Mouse (Mus musculus) macrophage (primary cell): ENCODE data around the gene Zcchc17. TPM values are rescaled to one million over a fixed set of nuclear protein-coding genes. Genes with fewer than 3 reads are reported as not detected.

Experiments used
- H3K27ac ChIP-seq: fragments of 350-480 bp; formaldehyde crosslinking; 2 replicates; pipeline ENCODE4 v1.9.0; 2021
- H3K36me3 ChIP-seq: fragments of 350-480 bp; formaldehyde crosslinking; 2 replicates; pipeline ENCODE4 v1.9.0; 2021; ENCODE audit errors: inconsistent target
- H3K4me3 ChIP-seq: fragments of 350-480 bp; formaldehyde crosslinking; 2 replicates; pipeline ENCODE4 v1.9.0; 2021; ENCODE audit errors: inconsistent target
- H3K79me2 ChIP-seq: fragments of 350-480 bp; formaldehyde crosslinking; 2 replicates; pipeline ENCODE4 v1.9.0; 2021; ENCODE audit errors: inconsistent target
- WGBS: methylation state at CpG from one replicate; pipeline ENCODE4 v1.1.7; 2026; ENCODE audit warnings: inconsistent platforms; ENCODE audit not compliant: missing documents; 5-methylcytosine and 5-hydroxymethylcytosine counted together
- polyA plus RNA-seq: library from polyadenylated mRNA; stranded (reverse); fragments of 250-400 nt; gene quantifications from 3 replicates; pipeline ENCODE4 v1.2.4, GENCODE M21; 2018; ENCODE audit warnings: inconsistent platforms

Gene Zcchc17
- polyA plus RNA-seq, 1 experiment from 2014 or later, result 32.0 TPM

GRCm38 (mm10) chr4:130335867-130336266, 23.9 kb downstream of the Zcchc17 start:
- Histone ChIP-seq H3K36me3 (peaks cover 24% of the 10 kb centered on the region), H3K27ac (no peak overlapping the region), H3K4me3 (no peak overlapping the region), H3K79me2 (no peaks in the 10 kb centered on the region)
- WGBS, result 94% methylated on average over 5 of the region's 5 CpGs

- H3K4me3 ChIP-seq, result no peak overlapping the region
- H3K79me2 ChIP-seq, result no peaks in the 10 kb centered on the region
- no peak overlapping the region for H3K27ac ChIP-seq
- WGBS, result 96% methylated on average over 9 of the region's 9 CpGs
- peaks cover 36% of the 10 kb centered on the region; the same call in 1 of the 2 replicates for H3K36me3 ChIP-seq
These were observed 32.4 kb downstream of the Zcchc17 start for GRCm38 (mm10) chr4:130327366-130327765.

GRCm38 (mm10) chr4:130325446-130325845, 34.3 kb downstream of the Zcchc17 start:
- Histone ChIP-seq H3K4me3 (no peak overlapping the region), H3K36me3 (peaks cover 39% of the 10 kb centered on the region; the same call in 1 of the 2 replicates), H3K79me2 (no peaks in the 10 kb centered on the region), H3K27ac (no peak overlapping the region)
- 100% methylated on average over 2 of the region's 2 CpGs for WGBS

GRCm38 (mm10) chr4:130323607-130324006, 36.1 kb downstream of the Zcchc17 start:
- WGBS, result 91% methylated on average over 5 of the region's 5 CpGs
- H3K36me3 ChIP-seq, result peaks cover 32% of the 10 kb centered on the region; the same call in 1 of the 2 replicates

GRCm38 (mm10) chr4:130323165-130323564, 36.6 kb downstream of the Zcchc17 start:
- H3K27ac ChIP-seq, result no peak overlapping the region
- WGBS, result 54% methylated on average over 1 of the region's 1 CpGs
- no peak overlapping the region for H3K4me3 ChIP-seq
- no peaks in the 10 kb centered on the region for H3K79me2 ChIP-seq
- peaks cover 27% of the 10 kb centered on the region; the same call in 1 of the 2 replicates for H3K36me3 ChIP-seq

More at GRCm38 (mm10) chr4:130323607-130324006, 36.1 kb downstream of the Zcchc17 start:
- Histone ChIP-seq H3K4me3 (no peak overlapping the region), H3K27ac (no peak overlapping the region), H3K79me2 (no peaks in the 10 kb centered on the region)

GRCm38 (mm10) chr4:130322567-130322966, 37.2 kb downstream of the Zcchc17 start:
- H3K79me2 ChIP-seq, result no peaks in the 10 kb centered on the region
- WGBS, result 99% methylated on average over 7 of the region's 7 CpGs
- H3K4me3 ChIP-seq, result no peak overlapping the region
- H3K36me3 ChIP-seq, result peaks cover 26% of the 10 kb centered on the region; the same call in 1 of the 2 replicates
- H3K27ac ChIP-seq, result no peak overlapping the region

- no peak overlapping the region for H3K4me3 ChIP-seq
- H3K79me2 ChIP-seq, result no peaks in the 10 kb centered on the region
- no peak overlapping the region for H3K27ac ChIP-seq
- WGBS, result 91% methylated on average over 7 of the region's 7 CpGs
- peaks cover 17% of the 10 kb centered on the region; the same call in 1 of the 2 replicates for H3K36me3 ChIP-seq
These were observed 38.1 kb downstream of the Zcchc17 start for GRCm38 (mm10) chr4:130321640-130322039.

GRCm38 (mm10) chr4:130319564-130319963, 40.2 kb downstream of the Zcchc17 start:
- no peaks in the 10 kb centered on the region for H3K79me2 ChIP-seq
- H3K4me3 ChIP-seq, result no peak overlapping the region
- 92% methylated on average over 7 of the region's 7 CpGs for WGBS
- no peak overlapping the region for H3K27ac ChIP-seq
- H3K36me3 ChIP-seq, result peaks cover 6% of the 10 kb centered on the region; the same call in 1 of the 2 replicates

GRCm38 (mm10) chr4:130318122-130318521, 41.6 kb downstream of the Zcchc17 start:
- no peak overlapping the region for H3K4me3 ChIP-seq
- H3K36me3 ChIP-seq, result peaks cover 19% of the 10 kb centered on the region; the same call in 1 of the 2 replicates
- H3K27ac ChIP-seq, result no peak overlapping the region
- H3K79me2 ChIP-seq, result no peaks in the 10 kb centered on the region
- WGBS, result 96% methylated on average over 3 of the region's 3 CpGs

- WGBS, result 58% methylated on average over 10 of the region's 10 CpGs
- no peak overlapping the region for H3K4me3 ChIP-seq
- no peaks in the 10 kb centered on the region for H3K79me2 ChIP-seq
- peak overlapping the region; percentile 25; the same call in 1 of the 2 replicates for H3K27ac ChIP-seq
- peaks cover 21% of the 10 kb centered on the region; the same call in 1 of the 2 replicates for H3K36me3 ChIP-seq
These were observed 43.1 kb downstream of the Zcchc17 start for GRCm38 (mm10) chr4:130316691-130317090.

- peak overlapping the region; percentile 25 for H3K27ac ChIP-seq
- H3K79me2 ChIP-seq, result no peaks in the 10 kb centered on the region
- peaks cover 19% of the 10 kb centered on the region; the same call in 1 of the 2 replicates for H3K36me3 ChIP-seq
- no peak overlapping the region for H3K4me3 ChIP-seq
- 94% methylated on average over 13 of the region's 13 CpGs for WGBS
These were observed 43.8 kb downstream of the Zcchc17 start for GRCm38 (mm10) chr4:130315771-130316527.

GRCm38 (mm10) chr4:130313552-130313951, 46.2 kb downstream of the Zcchc17 start:
- Histone ChIP-seq H3K79me2 (no peaks in the 10 kb centered on the region), H3K36me3 (peaks cover 19% of the 10 kb centered on the region; the same call in 1 of the 2 replicates), H3K4me3 (no peak overlapping the region), H3K27ac (no peak overlapping the region)
- 96% methylated on average over 4 of the region's 4 CpGs for WGBS

- no peaks in the 10 kb centered on the region for H3K79me2 ChIP-seq
- H3K4me3 ChIP-seq, result no peak overlapping the region
- H3K27ac ChIP-seq, result no peak overlapping the region
- WGBS, result 86% methylated on average over 3 of the region's 3 CpGs
- peaks cover 19% of the 10 kb centered on the region; the same call in 1 of the 2 replicates for H3K36me3 ChIP-seq
These were observed 47.2 kb downstream of the Zcchc17 start for GRCm38 (mm10) chr4:130312526-130312925.

- WGBS, result 78% methylated on average over 8 of the region's 8 CpGs
- H3K36me3 ChIP-seq, result peaks cover 14% of the 10 kb centered on the region; the same call in 1 of the 2 replicates
- peak overlapping the region; percentile 30; the same call in 1 of the 2 replicates for H3K4me3 ChIP-seq
- no peak overlapping the region for H3K27ac ChIP-seq
- no peaks in the 10 kb centered on the region for H3K79me2 ChIP-seq
These were observed 50.5 kb downstream of the Zcchc17 start for GRCm38 (mm10) chr4:130309254-130309653.
